Mouse (Mus musculus) kidney, postnatal 0 days (tissue): ENCODE data around the gene Cacna1c. TPM values are rescaled to one million over a fixed set of nuclear protein-coding genes. Genes with fewer than 3 reads are reported as not detected.
A peak's percentile ranks its signal among the peaks of the same experiment; 100 is the strongest.

Experiments used
- ATAC-seq: fragments of 200-750 bp; cut with Nextera tagmentation; replicated peaks from 2 replicates; pipeline ENCODE4 v1.8.0; 2017; ENCODE audit warnings: low read depth, moderate number of reproducible peaks, moderate TSS enrichment, moderate library complexity; ENCODE audit not compliant: low FRiP score
- DNase-seq: peaks from one replicate; pipeline ENCODE4 v3.0.0-alpha.2; 2016; ENCODE audit warnings: low spot score
- H3K27ac ChIP-seq: fragments of 300-500 bp; sonication (generic); 2 replicates; pipeline ENCODE4 v1.5.1; 2014; ENCODE audit warnings: mild to moderate bottlenecking
- H3K27me3 ChIP-seq: fragments of 300-500 bp; sonication (generic); 2 replicates; pipeline ENCODE4 v1.6.1; 2014; ENCODE audit warnings: low read length, mixed read lengths; ENCODE audit not compliant: insufficient read depth
- H3K36me3 ChIP-seq: fragments of 300-500 bp; sonication (generic); 2 replicates; pipeline ENCODE4 v1.6.1; 2014; ENCODE audit warnings: low read length, mixed read lengths; ENCODE audit not compliant: insufficient read depth
- H3K4me1 ChIP-seq: fragments of 300-500 bp; sonication (generic); replicated peaks from 2 replicates; pipeline ENCODE4 v1.6.1; 2014; ENCODE audit warnings: antibody characterized with exemption, low read length, mixed read lengths; ENCODE audit not compliant: insufficient read depth
- H3K4me2 ChIP-seq: fragments of 300-500 bp; sonication (generic); 2 replicates; pipeline ENCODE4 v1.6.1; 2014; ENCODE audit warnings: mild to moderate bottlenecking, low read length, moderate library complexity, mixed read lengths
- H3K4me3 ChIP-seq: fragments of 300-500 bp; sonication (generic); replicated peaks from 2 replicates; pipeline ENCODE4 v1.5.1; 2014; ENCODE audit warnings: low read depth, low read length
- H3K9ac ChIP-seq: fragments of 300-500 bp; sonication (generic); 2 replicates; pipeline ENCODE4 v1.6.1; 2014; ENCODE audit warnings: low read depth, low read length
- H3K9me3 ChIP-seq: fragments of 300-500 bp; sonication (generic); replicated peaks from 2 replicates; pipeline ENCODE4 v1.6.1; 2016; ENCODE audit warnings: low read length, inconsistent platforms, mixed read lengths
- CTCF ChIP-seq: IDR thresholded peaks from 2 replicates; pipeline ENCODE4 v1.5.1; 2016; ENCODE audit warnings: antibody characterized with exemption, low read depth, mild to moderate bottlenecking, moderate library complexity
- WGBS: fragments of 180-500 bp; shearing (Covaris S2); extraction: QIAGEN DNeasy Blood & Tissue Kit; methylation state at CpG from one replicate; pipeline ENCODE4 v1.1.7; 2014; 5-methylcytosine and 5-hydroxymethylcytosine counted together
- polyA plus RNA-seq: library from polyadenylated mRNA; unstranded; fragments of >200 nt; fragmentation: Nextera tagmentation; extraction: Ambion mirVana; gene quantifications from 2 replicates; pipeline ENCODE4 v1.2.1, GENCODE M21; 2015

The Cacna1c gene
- polyA plus RNA-seq, 1 experiment from 2014 or later, result 1.3 TPM

DNA sequence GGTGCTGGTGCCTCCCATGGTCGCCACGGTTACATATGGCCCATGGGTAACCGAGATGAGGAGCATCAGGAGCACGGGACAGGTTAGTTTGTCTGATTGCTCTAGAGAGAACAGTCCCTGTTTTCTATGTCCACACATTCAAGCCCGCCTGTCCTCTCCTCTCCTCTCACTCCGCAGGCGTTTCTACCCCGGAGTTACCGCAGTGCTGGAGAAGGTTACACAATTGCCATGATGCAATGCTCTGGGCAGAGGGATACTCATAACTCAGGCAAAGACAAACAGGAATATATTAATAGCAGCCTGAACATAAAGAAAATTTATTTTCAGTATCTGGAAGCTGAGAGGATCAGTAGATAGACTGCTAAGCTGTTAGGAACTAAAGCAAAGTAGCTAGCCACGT is 58.5 kb downstream of the Cacna1c start:
- H3K4me3 ChIP-seq, result no peak overlapping the region
- peak; percentile 8 for DNase-seq
- H3K4me2 ChIP-seq, result no peak overlapping the region
- no peaks in the 10 kb centered on the region for H3K9me3 ChIP-seq
- no peak for TF ChIP-seq CTCF
- no peaks in the 10 kb centered on the region for H3K36me3 ChIP-seq
- no peak for ATAC-seq
- no peaks in the 10 kb centered on the region for H3K27me3 ChIP-seq
- WGBS, result 84% methylated on average over 10 of the region's 10 CpGs
- H3K27ac ChIP-seq, result no peak overlapping the region
- no peaks in the 10 kb centered on the region for H3K4me1 ChIP-seq
- H3K9ac ChIP-seq, result no peak overlapping the region

GRCm38 (mm10) chr6:119132863-119133262 is 63.4 kb downstream of the Cacna1c start:
- ATAC-seq, result no peak
- Histone ChIP-seq H3K4me1 (no peaks in the 10 kb centered on the region), H3K4me3 (no peak overlapping the region), H3K36me3 (no peaks in the 10 kb centered on the region), H3K4me2 (no peak overlapping the region), H3K9ac (no peak overlapping the region), H3K27ac (no peak overlapping the region), H3K27me3 (no peaks in the 10 kb centered on the region), H3K9me3 (no peaks in the 10 kb centered on the region)
- no peak for TF ChIP-seq CTCF
- WGBS, result 88% methylated on average over 4 of the region's 4 CpGs
- no peak for DNase-seq

DNA sequence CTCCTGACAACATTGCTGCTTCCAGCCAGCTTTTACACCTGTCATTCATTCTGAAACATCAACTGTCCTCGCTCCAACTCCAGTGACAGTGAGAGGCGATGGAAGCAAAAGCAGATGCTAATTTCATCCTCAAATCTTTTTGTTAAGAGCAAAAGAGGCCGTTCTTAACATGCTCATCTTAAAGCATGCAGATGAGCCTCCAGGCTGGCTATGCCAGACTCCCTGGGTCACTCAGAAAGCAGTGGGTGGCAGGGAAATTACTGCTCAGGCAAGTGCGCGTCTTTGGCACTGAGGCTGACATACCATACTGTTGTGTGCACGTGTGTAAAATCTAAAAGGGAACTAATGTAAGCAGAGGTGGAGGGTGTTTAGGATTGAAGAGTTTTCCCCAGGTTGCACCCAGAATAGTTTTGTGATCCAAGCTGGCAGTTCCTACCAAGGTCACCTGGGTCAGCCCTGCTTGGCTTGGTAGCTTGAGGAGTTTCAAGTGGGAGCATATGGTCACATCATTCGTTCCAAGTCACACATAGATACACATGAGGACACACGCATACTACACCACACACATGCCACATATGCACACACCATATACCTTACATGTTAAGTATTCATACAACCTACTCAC is 64.0 kb downstream of the Cacna1c start:
- no peak for ATAC-seq
- Histone ChIP-seq H3K36me3 (no peaks in the 10 kb centered on the region), H3K27me3 (no peaks in the 10 kb centered on the region), H3K27ac (no peak overlapping the region), H3K4me1 (no peaks in the 10 kb centered on the region), H3K9ac (no peak overlapping the region), H3K4me2 (no peak overlapping the region), H3K4me3 (no peak overlapping the region), H3K9me3 (no peaks in the 10 kb centered on the region)
- no peak for DNase-seq
- no peak for TF ChIP-seq CTCF
- WGBS, result 79% methylated on average over 8 of the region's 8 CpGs

DNA sequence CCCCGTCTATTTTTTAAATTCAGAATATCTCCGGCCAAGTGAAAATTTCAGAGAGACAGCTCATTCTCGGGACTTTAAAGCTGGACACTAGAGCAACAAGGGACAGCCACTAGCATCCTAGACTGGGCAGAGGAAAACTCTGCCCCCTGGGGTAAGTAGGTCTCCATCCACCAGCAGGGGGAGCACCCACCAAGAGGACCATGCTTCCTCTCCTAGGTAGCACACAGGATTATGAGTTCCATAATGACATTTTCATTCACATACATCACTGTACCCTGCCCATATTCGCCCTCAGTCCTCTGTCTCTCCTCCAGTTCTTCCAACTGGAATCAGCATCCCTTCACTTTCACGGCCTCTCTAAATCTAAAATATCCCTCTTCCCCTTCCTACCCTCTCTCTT is 66.6 kb downstream of the Cacna1c start:
- WGBS, result 76% methylated on average over 5 of the region's 5 CpGs
- Histone ChIP-seq H3K9me3 (no peaks in the 10 kb centered on the region), H3K9ac (no peak overlapping the region), H3K27me3 (no peaks in the 10 kb centered on the region), H3K4me3 (no peak overlapping the region), H3K4me1 (no peaks in the 10 kb centered on the region), H3K27ac (no peak overlapping the region), H3K4me2 (no peak overlapping the region), H3K36me3 (no peaks in the 10 kb centered on the region)
- TF ChIP-seq CTCF, result peak; percentile 66
- ATAC-seq, result no peak
- DNase-seq, result no peak

DNA sequence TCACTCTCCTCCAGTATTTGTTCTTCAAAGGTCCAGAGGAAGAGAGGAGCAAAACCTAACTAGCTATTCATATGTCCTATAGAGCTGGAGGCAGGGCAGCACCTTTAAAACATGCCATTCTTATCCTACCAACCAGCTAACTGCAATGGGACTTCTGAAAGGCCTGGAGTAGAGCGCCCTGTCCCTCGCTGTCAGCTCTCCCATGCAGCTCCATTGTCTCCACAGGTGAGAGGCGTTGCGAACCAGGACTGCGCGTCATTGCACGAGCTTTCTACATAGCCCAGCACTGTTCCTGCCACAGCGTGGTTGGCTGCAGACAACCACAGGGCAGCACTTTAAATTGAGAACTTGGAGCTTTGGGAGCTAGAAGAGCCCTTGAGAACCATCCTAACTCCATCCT is 67.7 kb downstream of the Cacna1c start:
- no peak for ATAC-seq
- no peak for DNase-seq
- WGBS, result 80% methylated on average over 8 of the region's 8 CpGs
- Histone ChIP-seq H3K9me3 (no peaks in the 10 kb centered on the region), H3K36me3 (no peaks in the 10 kb centered on the region), H3K4me1 (no peaks in the 10 kb centered on the region), H3K27me3 (no peaks in the 10 kb centered on the region), H3K9ac (no peak overlapping the region), H3K4me2 (no peak overlapping the region), H3K4me3 (no peak overlapping the region), H3K27ac (no peak overlapping the region)
- no peak for TF ChIP-seq CTCF

GRCm38 (mm10) chr6:119128076-119128475 is 68.1 kb downstream of the Cacna1c start:
- Histone ChIP-seq H3K4me2 (no peak overlapping the region), H3K4me3 (no peak overlapping the region), H3K4me1 (no peaks in the 10 kb centered on the region), H3K36me3 (no peaks in the 10 kb centered on the region), H3K27me3 (no peaks in the 10 kb centered on the region), H3K9ac (no peak overlapping the region), H3K27ac (no peak overlapping the region), H3K9me3 (no peaks in the 10 kb centered on the region)
- no peak for TF ChIP-seq CTCF
- DNase-seq (no peak), ATAC-seq (no peak)
- 86% methylated on average over 1 of the region's 1 CpGs for WGBS

- H3K27ac ChIP-seq, result no peak overlapping the region
- no peak overlapping the region for H3K4me2 ChIP-seq
- H3K9me3 ChIP-seq, result no peaks in the 10 kb centered on the region
- H3K9ac ChIP-seq, result no peak overlapping the region
- no peaks in the 10 kb centered on the region for H3K36me3 ChIP-seq
- no peak for TF ChIP-seq CTCF
- ATAC-seq (no peak), DNase-seq (no peak)
- no peaks in the 10 kb centered on the region for H3K4me1 ChIP-seq
- 84% methylated on average over 3 of the region's 3 CpGs for WGBS
- H3K27me3 ChIP-seq, result no peaks in the 10 kb centered on the region
- H3K4me3 ChIP-seq, result no peak overlapping the region
Observed at GRCm38 (mm10) chr6:119126991-119127390, 69.2 kb downstream of the Cacna1c start.
